Mouse (Mus musculus) gastrocnemius, adult 8-10 months (tissue): Measurements from ENCODE around the gene Fen1. TPM values are rescaled to one million over a fixed set of nuclear protein-coding genes. Genes with fewer than 3 reads are reported as not detected.
"Not testable (repeated sequence)": the region's sequence is repeated elsewhere in the genome, so short reads cannot be mapped to it uniquely, and the experiment has no call there.

ENCODE experiments used
- DNase-seq, 2 experiments: peaks; one replicate each; pipeline ENCODE4 v3.0.0; 2022; ENCODE audit warnings: low spot score in 2 of 2
- total RNA-seq, 4 experiments: library from RNA; stranded (reverse); gene quantifications; 2 replicates each; pipeline ENCODE4 v1.2.4; 2022

The Fen1 gene
- total RNA-seq, 4 experiments from 2014 or later = 4.2 to 5.4 (median 4.7) TPM

DNA sequence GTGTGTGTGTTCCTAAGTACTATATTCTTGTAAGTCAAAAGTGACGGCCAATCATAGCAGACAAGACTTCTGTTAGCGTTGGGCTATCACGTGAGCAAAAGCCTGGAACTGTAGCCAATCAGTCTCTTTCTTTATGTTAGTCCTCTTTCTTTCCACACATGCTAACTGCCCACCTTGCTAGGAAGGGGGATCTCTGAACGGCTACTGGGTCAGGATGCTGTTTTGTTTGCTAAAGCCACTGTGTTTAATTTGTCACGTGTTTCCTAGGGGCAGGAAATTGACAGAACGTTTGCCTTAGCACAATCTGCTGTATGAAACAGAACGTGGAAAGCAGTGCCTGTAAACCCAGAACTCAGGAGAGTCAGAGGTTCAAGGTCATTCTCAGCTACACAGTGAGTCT is 21.8 kb downstream of the Fen1 start:
- DNase-seq = no peak

DNA sequence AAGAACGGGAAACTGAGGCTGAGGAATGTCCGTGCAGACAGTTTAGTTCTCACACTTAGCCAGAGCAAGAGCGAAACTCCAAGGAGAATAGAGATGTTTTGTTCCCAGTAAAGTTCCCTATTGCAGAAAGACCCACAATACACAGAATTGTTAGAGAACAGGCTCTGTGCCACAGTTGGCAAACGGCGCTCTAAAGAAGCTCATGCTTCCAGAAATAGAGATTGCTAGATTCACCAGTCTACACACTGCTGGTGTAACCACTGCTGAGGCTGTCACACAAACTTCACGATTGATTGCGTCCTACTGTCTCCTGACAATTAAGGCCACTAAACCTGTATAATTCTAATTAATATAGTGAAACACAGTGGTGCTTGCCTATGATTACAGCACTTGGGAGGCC is 22.7 kb downstream of the Fen1 start:
- no peak for DNase-seq

DNA sequence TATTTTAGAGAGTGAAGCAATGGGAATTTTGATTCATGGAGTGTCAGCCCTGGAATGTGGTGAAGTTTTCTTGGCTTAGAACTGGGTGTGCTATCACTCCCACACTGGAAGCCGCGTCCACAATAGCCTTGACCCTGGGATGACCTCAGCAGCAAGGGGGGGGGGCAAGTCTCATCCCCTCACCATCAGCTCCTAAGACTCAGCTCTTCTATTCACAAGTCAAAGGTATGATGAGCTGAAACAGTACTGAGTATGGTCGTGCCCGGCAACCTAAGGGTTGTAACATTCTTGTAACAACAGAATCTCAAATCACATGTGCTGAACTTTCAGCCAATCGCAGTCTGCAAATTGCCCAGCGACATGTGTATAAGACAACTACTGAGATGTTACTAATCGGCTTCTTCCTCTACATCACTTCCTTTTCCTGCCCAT is 27.0 kb downstream of the Fen1 start:
- no peak for DNase-seq

DNA sequence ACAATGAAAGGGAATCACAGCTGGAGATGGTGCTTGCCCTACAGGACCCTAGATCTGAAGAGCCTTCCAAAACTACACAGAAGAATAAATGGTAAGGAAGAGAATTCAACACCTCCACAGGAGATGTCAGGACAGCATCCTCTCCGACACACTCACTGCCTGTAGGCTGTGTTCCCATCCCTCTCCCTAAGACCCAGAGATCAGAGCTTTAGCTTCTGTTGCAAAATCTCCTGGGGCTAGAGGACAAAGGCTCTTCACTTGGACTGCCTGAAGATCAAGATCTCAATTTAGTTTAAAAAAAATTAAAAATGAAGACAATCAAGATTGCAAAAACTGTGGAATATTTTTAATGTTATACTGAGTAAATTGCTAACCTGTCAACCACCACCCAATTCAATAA is 27.5 kb downstream of the Fen1 start:
- DNase-seq = no peak

DNA sequence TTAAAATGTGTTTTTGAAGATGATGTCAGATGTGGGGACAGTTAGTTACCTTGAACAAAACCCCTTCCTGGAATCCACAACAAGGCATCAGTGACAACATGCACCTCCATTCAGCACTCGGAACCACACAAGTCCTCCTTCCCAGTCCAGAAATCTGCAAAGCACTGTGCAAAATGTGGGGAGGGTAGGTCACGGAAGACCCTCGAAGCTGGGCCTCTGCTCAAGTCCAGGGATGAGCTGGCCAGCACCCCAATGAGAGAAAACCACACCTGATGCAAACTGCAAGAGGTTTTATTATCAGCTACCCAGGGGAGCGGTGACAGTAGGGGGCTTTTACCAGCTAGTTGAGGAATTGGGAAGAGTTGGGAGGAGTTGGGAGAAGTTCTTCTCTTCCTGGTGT is 29.0 kb downstream of the Fen1 start:
- no peak for DNase-seq

GRCm38 (mm10) chr19:10173844-10174539 is 30.0 kb downstream of the Fen1 start:
- DNase-seq = no peak

- no peak for DNase-seq
These were observed 30.8 kb downstream of the Fen1 start for GRCm38 (mm10) chr19:10173116-10173718.

DNA sequence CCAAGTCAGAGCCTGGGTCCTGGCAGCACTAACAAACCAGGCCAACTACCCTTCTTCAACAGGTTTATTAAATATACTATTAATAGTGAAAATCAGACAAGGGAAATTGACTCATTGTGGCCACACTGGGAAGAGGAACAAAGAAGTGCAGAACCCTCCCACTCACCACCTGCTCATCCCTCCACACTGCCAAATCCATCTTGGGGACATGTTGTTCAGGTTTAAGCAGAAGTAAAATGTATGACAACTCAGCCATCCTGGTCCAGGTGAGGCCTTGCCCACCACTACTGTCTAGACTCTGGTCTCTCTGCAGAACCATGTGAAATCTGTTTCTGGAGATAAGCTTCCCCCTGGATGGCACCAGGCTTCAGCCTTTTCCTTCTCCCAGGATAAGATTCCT is 32.1 kb downstream of the Fen1 start:
- DNase-seq = no peak

GRCm38 (mm10) chr19:10171359-10171758 is 32.6 kb downstream of the Fen1 start:
- no peak for DNase-seq

GRCm38 (mm10) chr19:10170466-10170865 is 33.5 kb downstream of the Fen1 start:
- DNase-seq = no peak

DNA sequence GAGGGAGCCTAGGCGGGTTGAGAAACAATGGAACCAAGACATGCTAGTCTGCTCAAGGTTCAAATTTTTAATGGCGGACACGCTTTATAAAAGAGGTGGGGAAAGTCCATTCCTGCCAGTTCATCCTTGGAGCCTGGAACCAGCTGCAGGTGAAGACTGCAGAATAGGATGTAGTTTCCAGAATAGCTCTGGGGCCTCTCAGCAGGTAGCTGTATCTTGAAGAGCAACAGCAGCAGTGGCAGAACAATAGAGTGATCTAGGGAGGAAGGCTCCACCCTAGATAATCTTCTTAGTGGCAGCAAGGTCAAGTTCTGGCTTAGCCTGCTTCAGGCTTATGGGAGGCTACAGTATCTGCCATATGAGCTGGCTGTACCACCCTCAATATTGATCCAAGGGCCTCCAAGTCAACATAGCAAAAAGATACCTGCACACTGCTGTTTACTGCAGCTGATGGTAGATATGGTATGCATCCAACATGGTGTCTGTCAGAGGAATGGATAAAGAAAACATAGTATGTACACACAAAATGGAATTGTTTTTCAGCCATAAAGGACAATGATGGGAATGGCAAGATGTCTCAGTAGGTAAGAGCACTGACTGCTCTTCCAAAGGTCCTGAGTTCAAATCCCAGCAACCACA is 34.2 kb downstream of the Fen1 start:
- not testable (repeated sequence) for DNase-seq

GRCm38 (mm10) chr19:10169179-10169578 is 34.8 kb downstream of the Fen1 start:
- no peak for DNase-seq

GRCm38 (mm10) chr19:10168441-10168840 is 35.5 kb downstream of the Fen1 start:
- DNase-seq = no peak

- no peak for DNase-seq
These were observed 36.0 kb downstream of the Fen1 start for GRCm38 (mm10) chr19:10167951-10168350.

DNA sequence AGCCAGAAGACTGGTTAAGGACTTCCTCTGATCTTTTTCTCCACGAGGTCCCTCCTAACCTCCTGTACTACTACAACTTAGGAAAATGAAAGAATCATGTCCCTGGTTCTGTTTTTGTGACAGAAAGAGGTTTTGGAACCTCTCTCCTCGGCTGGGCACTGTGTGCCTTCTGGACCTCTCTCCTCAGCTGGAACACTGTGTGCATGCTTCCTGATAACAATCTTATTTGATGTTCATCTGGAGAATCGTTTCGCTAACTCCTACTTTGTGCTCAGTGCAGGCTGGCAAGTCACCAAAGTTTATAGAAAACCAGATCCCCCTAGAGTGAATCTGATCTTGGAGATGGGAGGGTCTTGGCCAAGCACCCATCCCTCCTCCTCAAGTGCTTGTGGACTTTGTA is 36.9 kb downstream of the Fen1 start:
- DNase-seq = no peak

DNA sequence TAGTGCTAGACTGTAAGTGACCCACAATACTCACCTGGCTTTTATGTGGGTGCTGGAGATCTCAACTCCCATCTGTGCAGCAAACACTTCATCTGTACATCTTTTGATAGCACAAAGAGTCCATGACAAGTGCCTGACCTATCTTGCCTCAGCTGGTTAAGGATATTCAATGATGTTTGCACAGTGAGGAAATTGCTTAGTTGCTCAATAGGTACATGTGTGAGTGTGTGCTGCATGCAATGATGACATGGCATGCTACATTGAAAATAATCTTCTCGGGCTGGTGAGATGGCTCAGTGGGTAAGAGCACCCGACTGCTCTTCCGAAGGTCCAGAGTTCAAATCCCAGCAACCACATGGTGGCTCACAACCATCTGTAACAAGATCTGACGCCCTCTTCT is 38.0 kb downstream of the Fen1 start:
- not testable (repeated sequence) for DNase-seq

- DNase-seq = no peak
These were observed 40.1 kb downstream of the Fen1 start for GRCm38 (mm10) chr19:10163896-10164295.

DNA sequence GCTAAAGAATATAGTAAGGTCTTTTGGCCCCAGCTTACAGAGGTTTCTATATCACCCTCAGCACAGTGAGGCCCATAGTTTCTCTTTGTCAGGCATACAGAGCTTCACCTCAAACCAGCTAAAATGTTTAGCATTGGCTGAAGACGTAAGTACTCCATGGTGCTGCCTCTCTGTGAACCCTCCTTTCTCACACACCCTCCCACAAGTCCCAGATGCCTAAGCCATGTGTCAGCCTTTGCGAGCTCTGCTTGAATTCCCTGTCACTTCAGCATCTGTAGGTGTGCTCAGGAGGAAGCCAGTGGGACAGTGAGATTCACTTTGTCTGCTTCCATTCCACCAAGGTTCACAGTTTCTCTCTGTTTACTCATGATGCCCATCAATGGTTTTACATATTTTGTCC is 46.2 kb downstream of the Fen1 start:
- DNase-seq = no peak

- DNase-seq = no peak
These were observed 54.8 kb downstream of the Fen1 start for GRCm38 (mm10) chr19:10149189-10149588.
